ENCODE assay signal across 9 mouse cellular contexts in genomic region chr16:25140164-25140563, GRCm38 (mm10).
DNase-seq lines count a peak whose midpoint lies in the region; ATAC-seq lines count a peak whose summit lies in the region.
"Had no signal": no experiment of that assay in that cellular context is flagged by ENCODE, and none has a peak within 500 bp of the region (broad histone marks: within the 10 kb centered on the region; RNA-seq: fewer than 3 reads in every experiment).

No protein-coding gene starts in this region.

- WGBS in forebrain, embryonic 14.5 days: 45% methylated on average over 4 of the region's 4 CpGs
- 47% methylated on average over 4 of the region's 4 CpGs for WGBS in forebrain, embryonic 15.5 days
- WGBS in midbrain, embryonic 14.5 days: 78% methylated on average over 4 of the region's 4 CpGs
- WGBS in midbrain, embryonic 13.5 days: 86% methylated on average over 4 of the region's 4 CpGs

- DNase-seq in forebrain, embryonic 14.5 days (ENCODE audit: low spot score): peak; percentile 71
- DNase-seq in midbrain, embryonic 14.5 days: peak; percentile 31
- DNase-seq in adrenal gland, postnatal 36 days: peak; percentile 28 to 54
- DNase-seq in lung, postnatal 10 days: peak; percentile 42
- DNase-seq in thymus, postnatal 10 days (ENCODE audit: low spot score in 2 of 2): no peak

- no peak overlapping the region for H3K27ac ChIP-seq in forebrain, embryonic 14.5 days (ENCODE audit: low read depth, low read length)
- H3K27ac ChIP-seq in forebrain, embryonic 15.5 days (replicated peaks): no peak overlapping the region
- no peak overlapping the region for H3K27ac ChIP-seq in midbrain, embryonic 14.5 days (replicated peaks; ENCODE audit: low read depth, low read length)
- H3K27ac ChIP-seq in midbrain, embryonic 13.5 days: no peak overlapping the region
- H3K27ac ChIP-seq: limb, embryonic 12.5 days had no signal

- no peak overlapping the region for H3K9ac ChIP-seq in forebrain, embryonic 14.5 days (ENCODE audit: low read length)
- H3K9ac ChIP-seq in forebrain, embryonic 15.5 days (replicated peaks): no peak overlapping the region
- H3K9ac ChIP-seq in midbrain, embryonic 14.5 days (replicated peaks; ENCODE audit: low read length): no peak overlapping the region
- no peak overlapping the region for H3K9ac ChIP-seq in midbrain, embryonic 13.5 days (replicated peaks)
- H3K9ac ChIP-seq: limb, embryonic 12.5 days had no signal

- no peak for ATAC-seq in forebrain, embryonic 14.5 days
- ATAC-seq in forebrain, embryonic 15.5 days (replicated peaks): no peak
- ATAC-seq in midbrain, embryonic 14.5 days (ENCODE audit: low FRiP score, low TSS enrichment): no peak
- ATAC-seq in midbrain, embryonic 13.5 days: no peak
- no peak for ATAC-seq in megakaryocyte, adult 5-6 weeks (ENCODE audit: poor library complexity, severe bottlenecking)

- no peaks in the 10 kb centered on the region; the same call in 1 of the 2 replicates for H3K9me3 ChIP-seq in forebrain, embryonic 14.5 days (replicated peaks; ENCODE audit: control insufficient read depth, low read length)
- H3K9me3 ChIP-seq in forebrain, embryonic 15.5 days: no peaks in the 10 kb centered on the region
- no peaks in the 10 kb centered on the region for H3K9me3 ChIP-seq in midbrain, embryonic 14.5 days (ENCODE audit: control insufficient read depth, low read length)
- no peaks in the 10 kb centered on the region for H3K9me3 ChIP-seq in midbrain, embryonic 13.5 days
- H3K9me3 ChIP-seq: limb, embryonic 12.5 days had no signal

- no peak overlapping the region for H3K4me3 ChIP-seq in forebrain, embryonic 14.5 days (ENCODE audit: low read depth, low read length)
- no peak overlapping the region for H3K4me3 ChIP-seq in forebrain, embryonic 15.5 days
- H3K4me3 ChIP-seq in midbrain, embryonic 14.5 days (replicated peaks; ENCODE audit: low read depth, low read length): no peak overlapping the region
- H3K4me3 ChIP-seq in midbrain, embryonic 13.5 days (replicated peaks): no peak overlapping the region
- H3K4me3 ChIP-seq: limb, embryonic 12.5 days had no signal

- no peak overlapping the region for H3K4me2 ChIP-seq in forebrain, embryonic 14.5 days (ENCODE audit: low read length)
- H3K4me2 ChIP-seq in forebrain, embryonic 15.5 days (replicated peaks): no peak overlapping the region
- no peak overlapping the region for H3K4me2 ChIP-seq in midbrain, embryonic 14.5 days (ENCODE audit: low read length)
- no peak overlapping the region for H3K4me2 ChIP-seq in midbrain, embryonic 13.5 days (replicated peaks)
- H3K4me2 ChIP-seq: limb, embryonic 12.5 days had no signal

- H3K27me3 ChIP-seq in forebrain, embryonic 14.5 days (replicated peaks; ENCODE audit: control insufficient read depth, insufficient read depth, low read length): no peaks in the 10 kb centered on the region
- H3K27me3 ChIP-seq in forebrain, embryonic 15.5 days: no peaks in the 10 kb centered on the region
- no peaks in the 10 kb centered on the region for H3K27me3 ChIP-seq in midbrain, embryonic 14.5 days (ENCODE audit: control insufficient read depth, insufficient read depth, low read length)
- H3K27me3 ChIP-seq in midbrain, embryonic 13.5 days: no peaks in the 10 kb centered on the region
- H3K27me3 ChIP-seq: limb, embryonic 12.5 days had no signal

- no peaks in the 10 kb centered on the region for H3K36me3 ChIP-seq in forebrain, embryonic 14.5 days (ENCODE audit: control insufficient read depth, insufficient read depth, low read length)
- no peaks in the 10 kb centered on the region for H3K36me3 ChIP-seq in forebrain, embryonic 15.5 days
- no peaks in the 10 kb centered on the region for H3K36me3 ChIP-seq in midbrain, embryonic 14.5 days (ENCODE audit: control insufficient read depth, insufficient read depth, low read length)
- no peaks in the 10 kb centered on the region for H3K36me3 ChIP-seq in midbrain, embryonic 13.5 days
- H3K36me3 ChIP-seq: limb, embryonic 12.5 days had no signal

- no peaks in the 10 kb centered on the region for H3K4me1 ChIP-seq in forebrain, embryonic 14.5 days (ENCODE audit: control insufficient read depth, insufficient read depth, low read length)
- no peaks in the 10 kb centered on the region for H3K4me1 ChIP-seq in forebrain, embryonic 15.5 days
- H3K4me1 ChIP-seq in midbrain, embryonic 14.5 days (ENCODE audit: control insufficient read depth, insufficient read depth, low read length): no peaks in the 10 kb centered on the region
- no peaks in the 10 kb centered on the region for H3K4me1 ChIP-seq in midbrain, embryonic 13.5 days (replicated peaks)
- H3K4me1 ChIP-seq: limb, embryonic 12.5 days had no signal

Comparison
In these comparisons a context has a peak if more than half of its experiments do, and no peak if none do; other contexts are left out.
1. DNase-seq: peak in forebrain, embryonic 14.5 days (single experiment), midbrain, embryonic 14.5 days (single experiment), adrenal gland, postnatal 36 days (2 of 2) and lung, postnatal 10 days (single experiment); none in thymus, postnatal 10 days (0 of 2).